Mouse (Mus musculus) embryonic facial prominence, embryonic 14.5 days (tissue): ENCODE measurements at regions not wholly inside any gene's neighbourhood (a gene's known extent, or its start where the extent isn't known, plus 50 kb on each side); places are given as distances from the start of the nearest gene placed in this dataset.
"Not testable (repeated sequence)": the region's sequence is repeated elsewhere in the genome, so short reads cannot be mapped to it uniquely, and the experiment has no call there.

Source experiments
- ATAC-seq: fragments of 200-750 bp; cut with Nextera tagmentation; 2 replicates; pipeline ENCODE4 v1.8.0; 2017; ENCODE audit warnings: low read depth, moderate number of reproducible peaks, moderate TSS enrichment
- DNase-seq: peaks from one replicate; pipeline ENCODE4 v3.0.0-alpha.2; 2015; ENCODE audit warnings: low spot score
- H3K27ac ChIP-seq: fragments of 300-500 bp; sonication (generic); replicated peaks from 2 replicates; pipeline ENCODE4 v1.5.1; 2014; ENCODE audit warnings: low read depth, mild to moderate bottlenecking, low read length, moderate library complexity
- H3K27me3 ChIP-seq: fragments of 300-500 bp; sonication (generic); replicated peaks from 2 replicates; pipeline ENCODE4 v1.6.1; 2014; ENCODE audit warnings: low read length; ENCODE audit not compliant: control insufficient read depth, insufficient read depth
- H3K36me3 ChIP-seq: fragments of 300-500 bp; sonication (generic); 2 replicates; pipeline ENCODE4 v1.6.1; 2014; ENCODE audit warnings: low read length, mixed read lengths; ENCODE audit not compliant: control insufficient read depth, insufficient read depth
- H3K4me1 ChIP-seq: fragments of 300-500 bp; sonication (generic); 2 replicates; pipeline ENCODE4 v1.6.1; 2014; ENCODE audit warnings: antibody characterized with exemption, low read length; ENCODE audit not compliant: control insufficient read depth, insufficient read depth
- H3K4me2 ChIP-seq: fragments of 300-500 bp; sonication (generic); 2 replicates; pipeline ENCODE4 v1.6.1; 2014; ENCODE audit warnings: low read depth, mild to moderate bottlenecking, low read length, moderate library complexity, mixed read lengths
- H3K4me3 ChIP-seq: fragments of 300-500 bp; sonication (generic); 2 replicates; pipeline ENCODE4 v1.5.1; 2014; ENCODE audit warnings: low read depth, mild to moderate bottlenecking, low read length
- H3K9ac ChIP-seq: fragments of 300-500 bp; sonication (generic); 2 replicates; pipeline ENCODE4 v1.6.1; 2014; ENCODE audit warnings: low read depth, mild to moderate bottlenecking, low read length, moderate library complexity, mixed read lengths
- H3K9me3 ChIP-seq: fragments of 300-500 bp; sonication (generic); 2 replicates; pipeline ENCODE4 v1.6.1; 2016; ENCODE audit warnings: low read length; ENCODE audit not compliant: control insufficient read depth
- WGBS: fragments of 180-500 bp; shearing (Covaris S2); extraction: QIAGEN DNeasy Blood & Tissue Kit; methylation state at CpG from one replicate; pipeline ENCODE4 v1.1.7; 2014; 5-methylcytosine and 5-hydroxymethylcytosine counted together

DNA sequence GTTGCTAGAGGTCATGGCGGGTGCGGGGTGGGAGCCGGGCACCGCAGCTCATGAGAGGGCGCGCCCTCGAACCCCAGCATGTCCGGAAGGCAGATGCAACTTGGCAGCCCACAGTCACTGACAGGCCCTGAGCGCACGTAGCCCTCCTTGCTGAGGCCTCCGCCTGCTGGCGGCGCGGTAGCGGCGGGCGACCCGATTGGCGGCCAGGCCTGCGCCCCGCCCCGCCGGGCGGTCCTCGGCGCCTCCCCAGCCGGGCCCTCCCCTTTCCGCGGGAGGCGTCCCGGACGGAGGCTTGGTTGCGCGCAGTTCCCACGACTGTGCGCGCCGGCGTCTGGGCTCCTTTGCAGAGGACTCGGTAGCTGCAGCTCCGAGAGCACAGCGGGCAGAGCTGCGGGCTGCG lies 301.9 kb downstream of the Hpcal1 start:
- not testable (repeated sequence) for H3K36me3 ChIP-seq, H3K9me3 ChIP-seq, H3K4me1 ChIP-seq, H3K27me3 ChIP-seq, H3K27ac ChIP-seq
- ATAC-seq (peak; percentile 96), DNase-seq (peak; percentile 88)
- peak overlapping the region; percentile 58 for H3K9ac ChIP-seq
- WGBS = 0% methylated on average over 4 of the region's 44 CpGs
- H3K4me3 ChIP-seq = peak overlapping the region; percentile 52
- H3K4me2 ChIP-seq = peak overlapping the region; percentile 54

DNA sequence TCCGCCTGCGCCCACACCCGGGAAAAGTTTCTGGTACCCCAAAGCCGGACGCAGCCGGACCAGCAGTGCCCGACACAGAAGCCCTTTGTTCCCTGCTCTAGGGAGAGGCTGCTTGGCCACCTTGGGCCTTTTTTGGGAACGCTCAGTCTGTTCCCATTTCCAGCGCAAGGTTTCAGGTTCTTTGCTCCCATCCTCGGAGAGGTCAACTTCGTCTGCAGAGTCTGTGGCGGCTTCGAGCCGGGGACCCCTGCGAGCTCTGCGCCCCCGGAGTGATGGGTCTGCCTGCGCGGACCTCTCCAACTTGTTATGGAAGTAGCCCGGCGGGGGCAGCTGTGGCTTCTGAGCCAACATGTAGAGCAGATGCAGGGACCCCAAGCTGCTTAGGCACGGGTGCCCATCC lies 302.7 kb downstream of the Hpcal1 start:
- ATAC-seq, H3K4me1 ChIP-seq, H3K27me3 ChIP-seq, H3K9me3 ChIP-seq, H3K27ac ChIP-seq, DNase-seq, H3K36me3 ChIP-seq: not testable (repeated sequence)
- Histone ChIP-seq H3K4me2 (peak overlapping the region; percentile 54), H3K9ac (peak overlapping the region; percentile 58; the same call in 1 of the 2 replicates), H3K4me3 (peak overlapping the region; percentile 52)
- WGBS = 17% methylated on average over 17 of the region's 22 CpGs
